Mouse (Mus musculus): ENCODE measurements around the gene Rundc3a. TPM values are rescaled to one million over a fixed set of nuclear protein-coding genes. Genes with fewer than 3 reads are reported as not detected.

Gene Rundc3a
- polyA plus RNA-seq, 1 experiment from 2014 or later: 1.9 TPM

Small RNA genes within 50 kb of the gene (microRNA-seq; reads per million reads assigned to microRNA genes)
- gene Mir6930: not detected

Other genes with a start within 250 kb of the Rundc3a start
- 7.7 and 8.8 TPM in 2 replicates for gene Nags, start 247.9 kb upstream of the Rundc3a start, polyA plus RNA-seq (2016; fragmentation: Nextera tagmentation; extraction: Ambion mirVana)
- gene Tmem101, start 237.0 kb upstream of the Rundc3a start, polyA plus RNA-seq (2016; fragmentation: Nextera tagmentation; extraction: Ambion mirVana): 16.3 TPM in 2 replicates
- 84.3 and 85.8 TPM in 2 replicates for gene Lsm12, start 208.1 kb upstream of the Rundc3a start, polyA plus RNA-seq (2016; fragmentation: Nextera tagmentation; extraction: Ambion mirVana)
- gene G6pc3, start 203.8 kb upstream of the Rundc3a start, polyA plus RNA-seq (2016; fragmentation: Nextera tagmentation; extraction: Ambion mirVana): 18.0 and 19.7 TPM in 2 replicates
- 21.7 and 23.1 TPM in 2 replicates for gene Hdac5, start 163.2 kb upstream of the Rundc3a start, polyA plus RNA-seq (2016; fragmentation: Nextera tagmentation; extraction: Ambion mirVana)
- 19.5 and 19.7 TPM in 2 replicates for gene BC030867, start 144.5 kb upstream of the Rundc3a start, polyA plus RNA-seq (2016; fragmentation: Nextera tagmentation; extraction: Ambion mirVana)
- 0.05 TPM in 1 of 2 replicates, not detected in the other for gene Asb16, start 124.7 kb upstream of the Rundc3a start, polyA plus RNA-seq (2016; fragmentation: Nextera tagmentation; extraction: Ambion mirVana)
- 28.4 and 28.9 TPM in 2 replicates for gene Tmub2, start 108.5 kb upstream of the Rundc3a start, polyA plus RNA-seq (2016; fragmentation: Nextera tagmentation; extraction: Ambion mirVana)
- gene Atxn7l3, start 96.8 kb upstream of the Rundc3a start, polyA plus RNA-seq (2016; fragmentation: Nextera tagmentation; extraction: Ambion mirVana): 7.3 and 7.5 TPM in 2 replicates
- 97.2 and 98.8 TPM in 2 replicates for gene Ubtf, start 73.7 kb upstream of the Rundc3a start, polyA plus RNA-seq (2016; fragmentation: Nextera tagmentation; extraction: Ambion mirVana)
- 913 and 972 TPM in 2 replicates for gene Slc4a1, start 27.2 kb upstream of the Rundc3a start, polyA plus RNA-seq (2016; fragmentation: Nextera tagmentation; extraction: Ambion mirVana)
- 365 and 367 TPM in 2 replicates for gene Slc25a39, start 14.5 kb downstream of the Rundc3a start, polyA plus RNA-seq (2016; fragmentation: Nextera tagmentation; extraction: Ambion mirVana)
- gene Grn, start 36.9 kb downstream of the Rundc3a start, polyA plus RNA-seq (2016; fragmentation: Nextera tagmentation; extraction: Ambion mirVana): 55.8 and 58.1 TPM in 2 replicates
- gene Fam171a2, start 54.3 kb downstream of the Rundc3a start, polyA plus RNA-seq (2016; fragmentation: Nextera tagmentation; extraction: Ambion mirVana): 1.3 and 1.9 TPM in 2 replicates
- gene Itga2b, start 76.7 kb downstream of the Rundc3a start, polyA plus RNA-seq (2016; fragmentation: Nextera tagmentation; extraction: Ambion mirVana): 82.1 and 88.2 TPM in 2 replicates
- gene Gpatch8, start 163.0 kb downstream of the Rundc3a start, polyA plus RNA-seq (2016; fragmentation: Nextera tagmentation; extraction: Ambion mirVana): 25.8 and 26.5 TPM in 2 replicates
- 0.51 and 0.96 TPM in 2 replicates for gene Gm11627, start 186.1 kb downstream of the Rundc3a start, polyA plus RNA-seq (2016; fragmentation: Nextera tagmentation; extraction: Ambion mirVana)
- 3.5 and 4.7 TPM in 2 replicates for gene Fzd2, start 211.0 kb downstream of the Rundc3a start, polyA plus RNA-seq (2016; fragmentation: Nextera tagmentation; extraction: Ambion mirVana)